Mouse (Mus musculus) heart, embryonic 14.5 days (tissue): ENCODE measurements around the gene Dnttip1. TPM values are rescaled to one million over a fixed set of nuclear protein-coding genes. Genes with fewer than 3 reads are reported as not detected.
"Not testable (repeated sequence)": the region's sequence is repeated elsewhere in the genome, so short reads cannot be mapped to it uniquely, and the experiment has no call there.

Experiments
- ATAC-seq: fragments of 200-750 bp; cut with Nextera tagmentation; 2 replicates; pipeline ENCODE4 v1.8.0; 2017; ENCODE audit warnings: low read depth, moderate TSS enrichment; ENCODE audit not compliant: insufficient number of reproducible peaks, insufficient read depth, low FRiP score
- H3K27ac ChIP-seq, 2 experiments: fragments of 200-500 bp in 1 of 2; fragments of 300-500 bp in 1 of 2; sonication (generic) in 1 of 2; replicated peaks in 1 of 2; 2 replicates each; pipeline ENCODE4 v1.5.1; 2012 to 2014; ENCODE audit warnings: low read depth in 2 of 2, low read length in 2 of 2, control low read depth in 1 of 2, mild to moderate bottlenecking in 1 of 2, mixed read lengths in 1 of 2; ENCODE audit not compliant: control insufficient read depth in 1 of 2, insufficient read depth in 1 of 2
- H3K27me3 ChIP-seq: fragments of 300-500 bp; sonication (generic); 2 replicates; pipeline ENCODE4 v1.6.1; 2014; ENCODE audit warnings: mild to moderate bottlenecking, low read length, control low read depth; ENCODE audit not compliant: control insufficient read depth, insufficient read depth
- H3K36me3 ChIP-seq: fragments of 300-500 bp; sonication (generic); 2 replicates; pipeline ENCODE4 v1.6.1; 2014; ENCODE audit warnings: mild to moderate bottlenecking, control low read depth, low read length, mixed read lengths; ENCODE audit not compliant: control insufficient read depth, insufficient read depth
- H3K4me1 ChIP-seq, 2 experiments: fragments of 200-500 bp in 1 of 2; fragments of 300-500 bp in 1 of 2; sonication (generic) in 1 of 2; 2 replicates each; pipeline ENCODE4 v1.6.1; 2012 to 2014; ENCODE audit warnings: low read length in 2 of 2, control low read depth in 1 of 2, mixed read lengths in 1 of 2; ENCODE audit not compliant: control insufficient read depth in 2 of 2, insufficient read depth in 2 of 2
- H3K4me2 ChIP-seq: fragments of 300-500 bp; sonication (generic); 2 replicates; pipeline ENCODE4 v1.6.1; 2014; ENCODE audit warnings: mild to moderate bottlenecking, low read length
- H3K4me3 ChIP-seq, 2 experiments: fragments of 200-500 bp in 1 of 2; fragments of 300-500 bp in 1 of 2; sonication (generic) in 1 of 2; 2 replicates each; pipeline ENCODE4 v1.5.1; 2012 to 2014; ENCODE audit warnings: low read length in 2 of 2, mild to moderate bottlenecking in 2 of 2, control low read depth in 1 of 2, low read depth in 1 of 2, moderate library complexity in 1 of 2; ENCODE audit not compliant: control insufficient read depth in 1 of 2, insufficient read depth in 1 of 2
- H3K9ac ChIP-seq: fragments of 300-500 bp; sonication (generic); 2 replicates; pipeline ENCODE4 v1.6.1; 2014; ENCODE audit warnings: mild to moderate bottlenecking, low read length
- H3K9me3 ChIP-seq: fragments of 300-500 bp; sonication (generic); 2 replicates; pipeline ENCODE4 v1.6.1; 2016; ENCODE audit warnings: low read length, control low read depth; ENCODE audit not compliant: control insufficient read depth
- WGBS: fragments of 180-500 bp; shearing (Covaris S2); extraction: QIAGEN DNeasy Blood & Tissue Kit; methylation state at CpG from one replicate; pipeline ENCODE4 v1.1.7; 2014; 5-methylcytosine and 5-hydroxymethylcytosine counted together
- polyA plus RNA-seq: library from polyadenylated mRNA; unstranded; fragments of >200 nt; fragmentation: Nextera tagmentation; extraction: Ambion mirVana; gene quantifications from 2 replicates; pipeline ENCODE4 v1.2.1, GENCODE M21; 2014

The Dnttip1 gene
- polyA plus RNA-seq, 1 experiment from 2014 or later = 53.8 TPM

DNA sequence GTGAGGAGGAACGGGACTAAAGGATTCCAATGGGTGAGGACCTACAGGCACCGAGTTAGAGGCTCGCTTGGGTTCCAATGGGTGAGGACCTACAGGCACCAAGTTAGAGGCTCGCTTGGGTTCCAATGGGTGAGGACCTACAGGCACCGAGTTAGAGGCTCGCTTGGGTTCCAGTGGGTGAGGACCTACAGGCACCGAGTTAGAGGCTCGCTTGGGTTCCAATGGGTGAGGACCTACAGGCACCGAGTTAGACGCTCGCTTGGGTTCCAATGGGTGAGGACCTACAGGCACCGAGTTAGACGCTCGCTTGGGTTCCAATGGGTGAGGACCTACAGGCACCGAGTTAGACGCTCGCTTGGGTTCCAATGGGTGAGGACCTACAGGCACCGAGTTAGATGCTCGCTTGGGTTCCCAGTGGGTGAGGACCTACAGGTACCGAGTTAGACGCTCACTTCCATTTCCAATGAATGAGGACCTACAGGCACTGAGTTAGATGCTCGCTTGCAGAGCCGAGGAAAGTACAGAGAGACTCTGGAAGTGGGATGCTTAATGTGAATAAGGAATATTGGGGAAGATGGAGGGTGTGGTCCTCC is 29.5 kb upstream of the Dnttip1 start:
- not testable (repeated sequence) for H3K4me3 ChIP-seq, H3K4me2 ChIP-seq, ATAC-seq, H3K36me3 ChIP-seq, H3K27me3 ChIP-seq, H3K4me1 ChIP-seq, H3K9ac ChIP-seq, H3K9me3 ChIP-seq, H3K27ac ChIP-seq
- WGBS = 83% methylated on average over 21 of the region's 23 CpGs

DNA sequence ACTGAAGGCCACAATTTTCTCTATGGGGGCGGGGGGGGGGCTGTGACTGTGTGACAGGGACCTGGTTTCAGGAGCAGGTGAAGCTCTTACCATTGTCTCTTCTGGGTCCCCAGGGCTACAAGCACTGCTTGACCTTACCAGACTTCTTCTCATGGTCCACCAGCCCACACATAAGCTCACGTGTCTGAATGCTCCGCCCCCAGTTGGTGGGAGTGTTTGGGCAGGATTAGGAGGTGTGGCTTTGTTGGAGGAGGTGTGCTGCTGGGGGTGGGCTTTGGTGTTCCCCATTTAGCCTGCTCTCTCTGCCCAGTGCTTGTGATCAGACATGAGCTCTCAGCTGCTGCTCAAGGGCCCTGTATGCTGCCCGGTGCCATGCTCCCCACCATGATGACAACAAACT is 22.5 kb upstream of the Dnttip1 start:
- no peak overlapping the region for H3K4me2 ChIP-seq
- no peaks in the 10 kb centered on the region for H3K36me3 ChIP-seq
- no peak for ATAC-seq
- H3K4me3 ChIP-seq = no peak overlapping the region
- H3K27me3 ChIP-seq = no peaks in the 10 kb centered on the region
- no peaks in the 10 kb centered on the region for H3K4me1 ChIP-seq
- no peak overlapping the region for H3K9ac ChIP-seq
- H3K9me3 ChIP-seq = 0 out of 2 replicates have a peak, but pooled peaks cover 3% of the 10 kb centered on the region
- no peak overlapping the region for H3K27ac ChIP-seq
- 45% methylated on average over 4 of the region's 4 CpGs for WGBS

DNA sequence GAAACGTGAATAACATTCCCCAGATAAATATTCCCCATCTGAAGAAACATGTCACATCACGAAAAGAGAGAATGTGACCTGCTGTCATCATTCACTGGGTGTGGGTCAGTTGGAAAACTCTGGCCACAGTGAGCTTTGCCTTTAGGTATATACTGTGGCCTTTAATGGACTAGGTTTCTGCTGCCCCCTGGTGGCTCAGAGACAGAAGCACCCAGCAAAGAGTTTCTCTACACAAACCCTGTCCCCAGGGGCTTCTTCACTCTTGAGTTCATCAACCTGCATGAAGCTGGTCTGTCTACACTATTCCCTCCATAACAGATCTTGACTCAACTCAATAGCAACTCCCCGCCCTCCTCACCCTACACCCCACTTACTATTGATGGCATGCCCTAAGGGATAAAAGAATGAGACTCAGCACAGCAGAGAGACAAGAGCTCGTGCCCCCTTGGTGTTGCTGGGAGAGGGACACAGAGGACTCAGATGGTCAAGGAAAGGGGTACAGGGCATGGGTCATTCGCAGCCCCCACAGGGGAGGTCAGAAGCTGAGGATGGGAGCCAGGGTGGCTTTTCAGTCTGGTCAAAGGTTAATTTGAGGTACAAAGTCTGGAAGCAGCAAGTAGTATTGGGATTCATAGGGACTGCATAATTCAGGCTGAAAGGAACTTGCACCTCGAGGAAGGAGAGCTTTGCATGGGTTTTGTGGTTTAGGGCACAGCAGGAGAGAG is 19.7 kb upstream of the Dnttip1 start:
- WGBS = 14% methylated on average over 6 of the region's 6 CpGs
- 0 out of 2 replicates have a peak, but pooled peaks cover 3% of the 10 kb centered on the region for H3K9me3 ChIP-seq
- no peak overlapping the region for H3K27ac ChIP-seq
- no peak for ATAC-seq
- H3K9ac ChIP-seq = no peak overlapping the region
- no peaks in the 10 kb centered on the region for H3K4me1 ChIP-seq
- no peak overlapping the region for H3K4me3 ChIP-seq
- H3K4me2 ChIP-seq = no peak overlapping the region
- H3K27me3 ChIP-seq = no peaks in the 10 kb centered on the region
- no peaks in the 10 kb centered on the region for H3K36me3 ChIP-seq

DNA sequence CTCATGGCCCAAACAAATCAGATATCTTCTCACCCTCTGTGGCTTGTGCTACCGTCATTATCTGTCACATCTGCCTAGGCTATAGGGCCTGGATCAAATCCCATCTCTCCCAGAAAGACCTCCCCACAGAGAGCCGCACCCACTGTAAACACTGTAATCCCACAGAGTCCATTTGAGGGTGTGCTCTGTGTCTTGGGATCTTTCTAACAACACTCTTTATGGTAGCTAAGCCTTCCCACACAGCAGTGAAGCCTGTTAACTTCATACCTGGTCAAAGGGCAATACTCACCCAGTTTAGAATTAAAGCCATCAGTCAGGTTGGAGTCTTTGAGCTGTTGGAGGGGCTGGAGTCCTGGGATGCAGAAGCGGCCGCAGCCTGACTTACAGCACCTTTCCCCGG is 14.1 kb upstream of the Dnttip1 start:
- WGBS = 61% methylated on average over 5 of the region's 5 CpGs
- no peak for ATAC-seq
- Histone ChIP-seq H3K9me3 (no peaks in the 10 kb centered on the region), H3K9ac (no peak overlapping the region), H3K4me3 (no peak overlapping the region), H3K4me2 (no peak overlapping the region), H3K4me1 (no peaks in the 10 kb centered on the region), H3K27me3 (no peaks in the 10 kb centered on the region), H3K36me3 (no peaks in the 10 kb centered on the region), H3K27ac (no peak overlapping the region)

DNA sequence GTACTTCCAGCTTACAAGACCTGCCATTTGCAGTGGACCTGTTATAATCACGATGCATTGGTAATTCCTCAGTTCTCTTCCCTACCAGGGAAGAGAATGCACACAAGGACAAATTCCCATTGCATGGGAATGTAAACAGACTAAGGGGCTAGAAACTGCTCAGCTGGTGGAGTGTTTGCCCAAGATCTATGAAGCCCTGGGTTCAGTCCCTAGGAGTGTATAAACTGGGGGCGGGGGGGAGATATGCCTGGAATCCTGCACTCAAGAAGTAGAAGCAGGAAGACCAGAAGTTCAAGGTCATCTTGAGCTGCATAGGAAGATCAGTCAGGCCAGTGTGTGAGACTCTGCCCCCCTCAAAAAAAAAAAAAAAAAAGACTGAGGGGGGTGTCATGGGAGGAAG is 12.5 kb upstream of the Dnttip1 start:
- no peaks in the 10 kb centered on the region for H3K27me3 ChIP-seq
- WGBS = 74% methylated on average over 2 of the region's 2 CpGs
- H3K4me3 ChIP-seq = no peak overlapping the region
- no peaks in the 10 kb centered on the region for H3K9me3 ChIP-seq
- H3K27ac ChIP-seq = no peak overlapping the region
- no peak overlapping the region for H3K4me2 ChIP-seq
- no peak for ATAC-seq
- no peaks in the 10 kb centered on the region for H3K4me1 ChIP-seq
- no peaks in the 10 kb centered on the region for H3K36me3 ChIP-seq
- H3K9ac ChIP-seq = no peak overlapping the region

DNA sequence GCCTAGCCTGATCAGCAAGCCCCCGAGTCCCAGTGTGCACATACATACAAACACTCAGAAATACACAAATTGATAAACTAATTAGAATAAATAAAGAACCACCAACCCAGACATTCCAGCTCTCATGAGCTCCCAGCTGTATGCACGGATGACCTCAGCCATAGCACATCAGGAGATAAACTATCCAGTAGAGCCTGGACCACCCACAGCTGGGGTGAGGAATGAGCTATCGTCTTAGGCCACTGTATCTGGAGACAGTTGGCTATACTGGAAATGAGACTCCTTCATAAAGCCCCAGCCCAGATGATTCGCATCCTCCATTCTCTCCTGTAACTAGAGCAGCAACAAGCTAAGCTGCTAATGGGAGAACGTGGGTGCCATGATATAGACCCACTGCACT is 10.9 kb upstream of the Dnttip1 start:
- no peaks in the 10 kb centered on the region for H3K4me1 ChIP-seq
- no peaks in the 10 kb centered on the region for H3K9me3 ChIP-seq
- H3K27ac ChIP-seq = no peak overlapping the region
- ATAC-seq = no peak
- 70% methylated on average over 5 of the region's 5 CpGs for WGBS
- no peaks in the 10 kb centered on the region for H3K36me3 ChIP-seq
- H3K9ac ChIP-seq = no peak overlapping the region
- no peak overlapping the region for H3K4me3 ChIP-seq
- H3K4me2 ChIP-seq = no peak overlapping the region
- no peaks in the 10 kb centered on the region for H3K27me3 ChIP-seq

DNA sequence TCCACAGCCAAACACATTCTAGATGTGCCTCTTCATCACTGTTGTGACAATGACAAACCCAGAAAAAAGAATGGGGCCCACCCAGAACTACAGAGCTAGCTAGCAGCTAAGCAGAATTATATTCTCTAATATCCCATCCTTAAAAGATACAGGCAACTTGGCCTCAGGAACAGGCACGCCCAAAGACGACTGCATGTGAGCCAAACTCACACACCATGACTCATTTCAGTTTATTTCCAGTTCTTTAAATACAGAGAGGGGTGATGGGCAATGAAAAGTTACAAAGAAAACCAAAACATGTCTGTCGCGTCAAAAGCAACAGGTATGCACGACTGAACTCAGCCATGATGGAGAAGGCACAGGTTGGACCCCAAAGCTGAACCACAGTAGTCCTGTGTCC is 10.3 kb upstream of the Dnttip1 start:
- no peaks in the 10 kb centered on the region for H3K27me3 ChIP-seq
- H3K36me3 ChIP-seq = no peaks in the 10 kb centered on the region
- no peaks in the 10 kb centered on the region for H3K9me3 ChIP-seq
- H3K27ac ChIP-seq = no peak overlapping the region
- no peaks in the 10 kb centered on the region for H3K4me1 ChIP-seq
- no peak overlapping the region for H3K4me2 ChIP-seq
- WGBS = 81% methylated on average over 5 of the region's 5 CpGs
- no peak overlapping the region for H3K4me3 ChIP-seq
- no peak for ATAC-seq
- H3K9ac ChIP-seq = no peak overlapping the region
